In the genomic region with DNA sequence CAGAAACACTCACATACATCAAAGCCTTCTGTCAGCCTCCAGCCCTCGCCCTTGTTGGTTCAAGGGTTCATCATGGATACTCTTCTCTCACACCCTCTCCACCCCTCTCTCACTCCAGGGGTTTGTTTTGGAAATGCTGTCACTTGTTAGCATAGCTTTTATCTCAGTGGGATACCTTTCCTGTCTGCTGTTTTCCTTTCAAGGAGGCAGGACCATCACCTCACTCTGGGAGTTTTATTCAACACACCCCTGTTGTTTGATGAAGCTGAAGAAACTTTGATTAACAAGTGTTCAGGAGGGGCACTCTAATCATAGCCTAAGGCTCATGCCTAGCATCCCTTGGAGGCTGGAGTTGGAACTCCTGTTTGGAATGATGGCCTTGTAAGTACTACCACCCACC, we compare ENCODE assay signal across 16 mouse cellular contexts.
DNase-seq lines count a peak whose midpoint lies in the region.
"Had no signal": no experiment of that assay in that cellular context is flagged by ENCODE, and none has a peak within 500 bp of the region (broad histone marks: within the 10 kb centered on the region; RNA-seq: fewer than 3 reads in every experiment).

No protein-coding gene starts in this region.

- DNase-seq in embryo, embryonic 10 days (ENCODE audit: low spot score), result peak; percentile 9
- no peak for DNase-seq in embryo, embryonic 10.5 days (ENCODE audit: low spot score)
- peak; percentile 1 to 36 for DNase-seq in left cerebral cortex, postnatal 10 days (ENCODE audit: extremely low spot score in 1 of 2, low spot score in 2 of 2)
- no peak for DNase-seq in left cerebral cortex, adult 11 months (ENCODE audit: low spot score)
- DNase-seq in R1 (ENCODE audit: low read depth, low spot score), result peak; percentile 77
- peak; percentile 2 for DNase-seq in brain, adult 2 months (ENCODE audit: low read depth, low spot score)
- DNase-seq in adrenal gland, postnatal 14 days, result no peak
- DNase-seq in kidney, postnatal 4 days, result no peak
- DNase-seq: adrenal gland, adult 2 months; adrenal gland, postnatal 25 days; cerebellum, adult 2 months; cerebellum, adult 9-11 months; cerebellum, postnatal 25 days; gastrocnemius, postnatal 36 days; heart, adult 2 months; kidney, adult 18-20 months had no signal

- intact Hi-C loops in left cerebral cortex, postnatal 10 days (cut with DNase I), result no loop called here

Comparison
In these comparisons a context has a peak if more than half of its experiments do, and no peak if none do; other contexts are left out.
1. DNase-seq: peak in embryo, embryonic 10 days (single experiment), left cerebral cortex, postnatal 10 days (2 of 2), R1 (single experiment) and brain, adult 2 months (single experiment); none in embryo, embryonic 10.5 days (single experiment), left cerebral cortex, adult 11 months (single experiment), adrenal gland, postnatal 14 days (single experiment) and kidney, postnatal 4 days (0 of 2).